Mouse (Mus musculus): Measurements from ENCODE around the gene Gm20696. TPM values are rescaled to one million over a fixed set of nuclear protein-coding genes. Genes with fewer than 3 reads are reported as not detected.

Gm20696 gene
- polyA plus RNA-seq, 1 experiment from 2014 or later, result 6.5 TPM

DNA sequence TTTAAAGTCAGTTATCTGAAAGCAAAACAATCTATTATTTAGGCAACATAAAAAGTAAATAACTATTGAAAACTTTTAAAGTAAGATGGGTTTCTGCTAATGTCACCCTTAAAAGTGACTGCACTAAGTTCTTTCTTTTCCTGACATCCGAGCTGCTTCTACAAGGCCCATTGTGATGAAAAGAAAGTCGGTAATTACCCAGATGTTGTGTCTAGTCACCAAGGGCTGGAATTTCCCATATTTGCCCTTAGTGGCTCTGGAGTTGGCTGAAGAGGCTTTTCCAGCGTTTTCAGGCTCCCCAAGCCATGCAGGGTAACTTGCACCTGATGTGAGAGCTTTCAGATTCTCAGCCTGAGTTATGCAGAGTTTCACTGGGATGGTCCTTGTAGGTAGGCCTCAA is 125.5 kb downstream of the Gm20696 start:
- H3K4me3 ChIP-seq, result no peak overlapping the region
- no peaks in the 10 kb centered on the region for H3K4me1 ChIP-seq
- no peak overlapping the region for H3K27ac ChIP-seq
- no peak for ATAC-seq (ENCODE audit: low FRiP score, low read depth)
- H3K36me3 ChIP-seq, result no peaks in the 10 kb centered on the region
- no peaks in the 10 kb centered on the region for H3K27me3 ChIP-seq
- H3K9me3 ChIP-seq, result no peaks in the 10 kb centered on the region
- 40% methylated on average over 3 of the region's 3 CpGs for WGBS
- no peak overlapping the region for H3K9ac ChIP-seq
- no peak overlapping the region for H3K4me2 ChIP-seq (replicated peaks)

DNA sequence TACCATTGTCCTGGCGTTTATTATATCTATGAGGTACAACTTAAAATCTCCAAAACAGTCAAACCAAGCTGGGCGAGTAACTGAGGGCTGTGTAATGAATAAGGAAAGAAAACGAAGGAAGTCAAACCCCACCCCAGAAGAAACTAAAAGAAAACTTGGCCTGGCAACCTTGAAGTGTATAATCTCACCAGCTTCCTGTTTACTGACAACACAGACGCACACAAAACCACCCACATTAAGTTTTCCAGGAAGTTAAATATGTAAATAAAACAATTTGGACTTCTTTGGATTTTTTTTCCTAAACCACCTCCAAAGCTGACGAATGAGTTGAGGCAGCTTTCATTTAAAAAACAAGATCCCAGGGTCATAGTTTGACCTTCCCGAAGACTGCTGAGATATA is 125.9 kb downstream of the Gm20696 start:
- Histone ChIP-seq H3K36me3 (no peaks in the 10 kb centered on the region), H3K27ac (no peak overlapping the region), H3K9ac (no peak overlapping the region), H3K4me3 (no peak overlapping the region), H3K4me1 (no peaks in the 10 kb centered on the region), H3K9me3 (no peaks in the 10 kb centered on the region), H3K4me2 (replicated peaks) (no peak overlapping the region), H3K27me3 (no peaks in the 10 kb centered on the region)
- ATAC-seq (ENCODE audit: low FRiP score, low read depth), result no peak
- WGBS, result 80% methylated on average over 6 of the region's 6 CpGs

DNA sequence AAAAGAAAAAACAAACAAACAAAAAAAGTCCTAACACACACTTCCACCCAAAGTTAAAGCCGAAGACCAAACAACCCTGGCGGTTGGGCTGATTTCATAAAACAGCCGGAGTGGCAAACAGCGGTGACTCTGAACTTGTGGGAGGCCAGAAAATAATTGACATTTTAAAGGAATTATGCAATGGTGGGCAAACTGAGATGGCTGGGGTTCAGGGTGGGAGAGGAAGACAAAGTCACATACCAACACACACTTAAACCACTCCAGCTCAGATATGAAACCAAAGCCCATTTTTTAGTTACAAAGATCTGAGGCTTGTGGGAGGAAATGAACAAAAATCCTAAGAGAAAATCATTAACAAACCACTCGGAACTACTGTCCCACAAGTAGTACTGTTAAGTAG is 126.5 kb downstream of the Gm20696 start:
- no peak for ATAC-seq (ENCODE audit: low FRiP score, low read depth)
- Histone ChIP-seq H3K27ac (no peak overlapping the region), H3K9ac (no peak overlapping the region), H3K9me3 (no peaks in the 10 kb centered on the region), H3K36me3 (no peaks in the 10 kb centered on the region), H3K4me1 (no peaks in the 10 kb centered on the region), H3K4me2 (replicated peaks) (no peak overlapping the region), H3K4me3 (no peak overlapping the region), H3K27me3 (no peaks in the 10 kb centered on the region)
- 81% methylated on average over 5 of the region's 5 CpGs for WGBS

DNA sequence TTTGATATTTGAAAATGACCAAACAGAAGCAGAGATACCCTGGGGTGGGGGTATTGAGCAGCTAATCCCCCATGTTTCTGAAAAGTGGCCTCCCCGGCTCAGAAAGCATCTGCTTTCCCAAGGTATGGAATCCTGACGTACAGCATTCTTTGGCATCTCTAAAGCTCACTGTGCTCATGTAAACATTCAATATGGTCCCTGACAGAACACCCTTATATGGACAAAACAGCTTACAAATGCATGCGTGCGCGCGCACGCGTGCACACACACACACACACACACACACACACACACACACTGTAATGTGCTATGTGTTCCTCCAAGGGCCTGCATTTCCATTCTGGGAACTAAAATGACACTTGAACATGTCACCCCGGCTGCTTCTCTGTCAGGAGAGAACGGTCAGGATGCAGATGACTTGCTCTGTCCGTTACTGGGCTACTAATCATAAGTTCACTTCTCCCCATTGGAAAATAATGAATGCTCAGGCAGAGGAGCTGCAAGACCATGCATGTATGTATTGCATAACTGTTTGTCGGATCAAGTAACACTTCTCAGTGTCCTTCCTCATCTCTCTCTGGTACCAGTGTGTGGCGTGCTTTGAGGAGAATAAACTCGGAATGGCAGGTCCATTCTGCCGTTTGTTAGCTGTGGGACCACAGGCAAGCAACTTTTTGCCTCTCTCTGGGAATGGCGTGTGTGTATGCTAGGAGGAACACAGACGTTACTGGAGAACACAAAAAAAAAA is 128.2 kb downstream of the Gm20696 start:
- Histone ChIP-seq H3K36me3 (no peaks in the 10 kb centered on the region), H3K9me3 (no peaks in the 10 kb centered on the region), H3K4me3 (no peak overlapping the region), H3K27me3 (no peaks in the 10 kb centered on the region), H3K4me2 (replicated peaks) (no peak overlapping the region), H3K9ac (no peak overlapping the region), H3K4me1 (no peaks in the 10 kb centered on the region), H3K27ac (no peak overlapping the region)
- no peak for ATAC-seq (ENCODE audit: low FRiP score, low read depth)
- 82% methylated on average over 17 of the region's 17 CpGs for WGBS

DNA sequence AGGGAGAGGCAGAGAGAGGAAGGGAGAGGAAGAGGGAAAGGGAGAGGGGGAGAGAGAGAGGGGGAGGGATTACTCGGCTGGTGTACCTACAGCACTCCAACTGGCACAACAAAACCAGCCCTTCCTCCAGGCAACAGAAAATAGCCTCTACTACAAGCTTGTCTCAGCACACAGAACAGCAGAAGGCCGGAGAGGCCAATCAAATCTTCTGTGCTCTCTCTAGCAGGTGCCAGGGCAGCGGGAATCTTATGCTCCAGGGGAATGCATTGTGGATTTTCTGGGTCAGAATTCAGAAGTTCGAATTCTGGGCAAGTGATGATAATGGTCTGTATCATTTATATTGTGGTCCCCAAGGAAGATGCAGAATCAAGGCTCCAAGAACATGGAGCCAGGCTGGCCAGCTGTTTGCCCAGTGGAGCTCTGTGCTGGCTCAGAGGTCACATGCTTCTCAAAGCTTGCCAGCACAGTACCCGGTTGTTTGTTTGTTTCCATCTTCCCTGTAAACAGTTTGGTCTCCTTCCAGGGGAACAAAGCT is 132.3 kb downstream of the Gm20696 start:
- no peak overlapping the region for H3K9ac ChIP-seq
- no peak overlapping the region for H3K4me3 ChIP-seq
- WGBS, result 57% methylated on average over 5 of the region's 5 CpGs
- no peaks in the 10 kb centered on the region for H3K36me3 ChIP-seq
- H3K9me3 ChIP-seq, result no peaks in the 10 kb centered on the region
- H3K4me2 ChIP-seq (replicated peaks), result no peak overlapping the region
- H3K27ac ChIP-seq, result no peak overlapping the region
- H3K27me3 ChIP-seq, result no peaks in the 10 kb centered on the region
- no peak for ATAC-seq (ENCODE audit: low FRiP score, low read depth)
- H3K4me1 ChIP-seq, result 0 out of 2 replicates have a peak, but pooled peaks cover 4% of the 10 kb centered on the region

DNA sequence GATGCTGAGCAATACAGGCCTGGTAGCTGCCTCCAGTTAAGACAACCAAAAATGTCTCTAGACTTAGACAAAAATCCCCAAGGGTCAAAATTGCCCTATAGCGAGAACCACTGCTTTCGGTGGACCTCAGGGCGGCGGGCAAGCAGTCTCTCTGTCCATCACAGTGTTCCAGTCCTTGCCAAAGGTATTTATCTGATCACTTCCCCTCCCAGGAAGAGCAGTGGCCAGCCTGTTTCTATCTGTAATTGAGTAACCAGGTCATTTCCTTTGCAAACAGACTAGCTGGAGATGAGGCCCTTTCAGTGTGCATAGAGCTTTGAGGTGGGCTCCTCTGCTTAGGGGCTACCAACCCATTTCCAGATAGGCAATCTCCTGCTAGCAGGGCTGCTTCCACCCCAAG is 134.1 kb downstream of the Gm20696 start:
- peaks cover 4% of the 10 kb centered on the region; the same call in 1 of the 2 replicates for H3K9me3 ChIP-seq
- 0 out of 2 replicates have a peak, but pooled peaks cover 4% of the 10 kb centered on the region for H3K4me1 ChIP-seq
- no peak for ATAC-seq (ENCODE audit: low FRiP score, low read depth)
- H3K4me2 ChIP-seq (replicated peaks), result no peak overlapping the region
- H3K36me3 ChIP-seq, result peaks cover 3% of the 10 kb centered on the region
- no peaks in the 10 kb centered on the region for H3K27me3 ChIP-seq
- no peak overlapping the region for H3K4me3 ChIP-seq
- no peak overlapping the region for H3K27ac ChIP-seq
- H3K9ac ChIP-seq, result no peak overlapping the region
- WGBS, result 90% methylated on average over 4 of the region's 4 CpGs

DNA sequence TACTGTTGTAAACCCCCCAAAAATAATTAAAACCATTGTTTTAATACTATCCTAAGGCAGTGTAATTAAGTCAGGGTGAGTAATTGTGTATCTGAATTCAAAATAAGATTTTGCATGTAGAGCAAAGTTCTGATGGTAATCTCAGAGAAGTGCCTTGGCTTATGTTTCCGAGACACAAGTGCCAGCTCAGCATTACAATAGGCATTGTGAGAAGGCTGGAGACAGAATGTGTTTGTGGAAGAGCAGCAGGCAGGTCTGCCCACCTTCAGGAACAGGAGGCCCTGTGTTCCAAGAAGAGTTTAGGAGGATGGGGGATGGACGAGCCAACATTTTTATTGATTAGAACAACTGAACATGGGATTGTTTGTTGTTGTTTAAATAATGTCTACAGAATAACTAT is 137.6 kb downstream of the Gm20696 start:
- Histone ChIP-seq H3K27ac (no peak overlapping the region), H3K4me3 (no peak overlapping the region), H3K9me3 (peaks cover 12% of the 10 kb centered on the region), H3K36me3 (peaks cover 17% of the 10 kb centered on the region), H3K27me3 (no peaks in the 10 kb centered on the region), H3K4me2 (replicated peaks) (no peak overlapping the region), H3K4me1 (peaks cover 17% of the 10 kb centered on the region), H3K9ac (no peak overlapping the region)
- no peak for ATAC-seq (ENCODE audit: low FRiP score, low read depth)
- 80% methylated on average over 2 of the region's 2 CpGs for WGBS

DNA sequence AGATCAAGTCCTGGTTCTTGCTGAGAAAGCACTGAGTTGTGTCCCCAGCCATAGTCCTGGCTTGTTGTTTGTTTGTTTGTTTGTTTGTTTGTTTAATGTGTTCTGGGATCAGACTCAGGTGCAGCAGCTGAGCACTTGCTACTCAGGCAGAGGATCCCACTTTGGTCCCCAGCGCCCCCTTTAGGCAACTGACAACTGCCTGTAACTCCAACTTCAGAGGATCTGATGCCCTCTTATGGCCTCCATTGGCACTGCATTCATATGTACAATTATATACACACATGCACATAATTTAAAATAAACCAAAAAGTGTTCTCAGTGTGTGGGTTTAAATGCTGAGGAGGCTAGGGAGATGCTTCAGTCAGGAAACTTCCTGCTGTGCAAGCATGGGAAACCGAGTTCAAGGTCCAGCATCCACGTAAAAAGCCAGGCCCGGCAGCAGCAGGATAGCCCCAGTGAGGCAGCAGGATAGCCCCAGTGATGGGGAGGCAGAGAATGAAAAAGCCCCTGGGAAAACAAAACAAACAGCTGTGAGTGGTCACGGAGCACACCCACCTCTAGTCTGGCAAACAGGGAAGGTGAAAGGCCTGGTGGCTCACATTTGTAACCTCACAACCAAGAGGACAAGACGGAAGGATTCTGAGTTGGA is 139.0 kb downstream of the Gm20696 start:
- Histone ChIP-seq H3K4me2 (replicated peaks) (no peak overlapping the region), H3K4me3 (no peak overlapping the region), H3K9me3 (peaks cover 12% of the 10 kb centered on the region), H3K27ac (no peak overlapping the region), H3K36me3 (peaks cover 17% of the 10 kb centered on the region), H3K9ac (no peak overlapping the region), H3K27me3 (no peaks in the 10 kb centered on the region), H3K4me1 (peaks cover 16% of the 10 kb centered on the region)
- no peak for ATAC-seq (ENCODE audit: low FRiP score, low read depth)
- WGBS, result 94% methylated on average over 6 of the region's 6 CpGs

DNA sequence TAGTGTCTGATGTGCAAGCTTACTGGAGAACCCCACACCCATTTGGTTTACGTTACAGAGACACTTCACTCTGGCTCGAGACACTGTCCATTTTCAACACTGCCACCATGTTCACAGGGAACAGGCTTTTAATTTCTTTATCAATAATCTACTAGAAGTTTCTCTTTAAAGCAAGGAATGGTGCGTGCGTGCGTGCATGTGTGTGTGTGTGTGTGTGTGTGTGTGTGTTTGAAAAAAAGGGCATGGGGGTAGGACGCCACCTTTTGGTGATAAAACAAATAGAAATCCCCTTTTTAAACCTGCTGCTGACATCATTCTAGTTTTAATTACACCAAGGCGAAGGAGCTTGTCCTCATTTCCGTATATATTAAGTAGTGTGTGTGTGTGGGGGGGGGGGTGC is 141.2 kb downstream of the Gm20696 start:
- ATAC-seq (ENCODE audit: low FRiP score, low read depth), result no peak
- peaks cover 15% of the 10 kb centered on the region for H3K4me1 ChIP-seq
- 50% methylated on average over 8 of the region's 8 CpGs for WGBS

DNA sequence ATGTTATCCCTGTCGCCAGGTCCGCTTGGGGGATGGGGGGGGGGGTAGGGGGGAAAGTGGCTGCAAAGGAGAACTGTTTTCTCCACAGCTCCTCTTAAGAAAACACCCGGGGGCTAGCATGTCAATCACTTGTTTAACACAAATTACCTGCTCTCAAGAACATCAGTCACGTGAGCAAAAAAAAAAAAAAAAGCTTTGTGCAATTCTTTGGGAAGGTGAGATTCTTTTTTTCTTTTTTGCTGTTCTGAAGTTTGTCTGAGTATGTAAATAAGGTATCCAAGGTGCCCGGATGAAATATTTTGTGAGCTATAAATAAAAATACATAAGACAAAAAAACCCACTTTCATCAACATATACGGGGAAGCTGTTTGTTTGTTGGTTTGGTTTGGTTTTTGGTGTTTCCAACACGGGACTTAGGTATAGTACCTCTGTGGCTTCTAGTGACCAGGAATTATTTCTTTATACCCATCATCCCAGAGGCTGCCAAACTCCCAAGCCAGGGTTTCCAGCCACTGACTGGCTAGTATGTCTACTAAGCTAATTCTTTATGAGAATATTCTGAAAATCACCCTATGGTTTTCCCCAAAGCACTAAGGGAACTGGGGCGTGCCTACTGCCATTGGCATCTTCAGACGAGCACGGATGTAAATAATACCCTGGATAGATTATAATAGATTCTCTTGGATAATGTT is 142.8 kb downstream of the Gm20696 start:
- H3K4me2 ChIP-seq (replicated peaks), result peak overlapping the region; percentile 91
- H3K4me1 ChIP-seq, result peaks cover 25% of the 10 kb centered on the region
- 31% methylated on average over 10 of the region's 10 CpGs for WGBS
- H3K9ac ChIP-seq, result peak overlapping the region; percentile 96
- H3K27ac ChIP-seq, result peak overlapping the region; percentile 98; the same call in 1 of the 2 replicates
- H3K9me3 ChIP-seq, result peaks cover 12% of the 10 kb centered on the region
- peaks cover 17% of the 10 kb centered on the region for H3K36me3 ChIP-seq
- H3K27me3 ChIP-seq, result no peaks in the 10 kb centered on the region
- H3K4me3 ChIP-seq, result peak overlapping the region; percentile 83
- no peak for ATAC-seq (ENCODE audit: low FRiP score, low read depth)

More for the DNA sequence above, 141.2 kb downstream of the Gm20696 start:
- H3K27ac ChIP-seq, result no peak overlapping the region
- H3K4me2 ChIP-seq (replicated peaks), result 0 out of 2 replicates have a peak overlapping the region, but pooled peaks have one; percentile 17
- no peak overlapping the region for H3K9ac ChIP-seq
- H3K9me3 ChIP-seq, result peaks cover 12% of the 10 kb centered on the region
- H3K4me3 ChIP-seq, result no peak overlapping the region
- peaks cover 17% of the 10 kb centered on the region for H3K36me3 ChIP-seq
- no peaks in the 10 kb centered on the region for H3K27me3 ChIP-seq

DNA sequence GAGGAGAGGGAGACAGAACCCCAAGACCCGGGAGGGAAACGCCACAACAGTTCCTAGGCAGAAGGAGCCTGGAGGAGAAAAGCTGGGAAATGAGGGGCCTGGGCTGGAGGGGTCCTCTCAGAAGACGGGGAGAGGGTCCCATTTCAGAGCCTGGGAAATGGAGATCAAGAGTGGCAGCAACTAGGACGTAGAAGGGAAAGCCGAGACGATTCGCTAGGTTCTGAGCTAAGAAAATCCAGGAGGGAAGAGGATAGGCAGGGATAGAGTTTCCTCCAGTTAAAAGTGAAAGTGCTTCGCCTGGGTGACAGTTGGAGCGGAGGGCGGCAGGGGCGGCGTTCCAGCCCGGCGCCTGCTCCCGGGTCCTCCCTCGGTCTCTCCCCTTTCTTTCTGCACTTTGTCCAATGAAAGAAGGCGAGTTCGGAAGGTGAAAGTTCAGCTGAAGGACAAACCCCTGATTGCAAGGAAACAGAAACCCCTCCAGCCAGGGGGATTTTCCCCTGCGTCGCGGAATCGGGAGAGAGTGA is 143.4 kb downstream of the Gm20696 start:
- 0% methylated on average over 20 of the region's 22 CpGs for WGBS
- Histone ChIP-seq H3K9ac (peak overlapping the region; percentile 96), H3K9me3 (peaks cover 12% of the 10 kb centered on the region), H3K4me3 (peak overlapping the region; percentile 83), H3K4me2 (replicated peaks) (peak overlapping the region; percentile 91), H3K36me3 (peaks cover 17% of the 10 kb centered on the region), H3K4me1 (peaks cover 25% of the 10 kb centered on the region), H3K27ac (peak overlapping the region; percentile 98), H3K27me3 (no peaks in the 10 kb centered on the region)
- ATAC-seq (ENCODE audit: low FRiP score, low read depth), result peak; percentile 62
